Mouse (Mus musculus) olfactory bulb, adult 2 months (tissue): ENCODE data around the gene Tnrc6c.

Experiments used
- CTCF ChIP-seq: fragments of 200-500 bp; IDR thresholded peaks from 2 replicates; pipeline ENCODE4 v1.5.1; 2012; ENCODE audit warnings: low read depth, mild to moderate bottlenecking, low read length, moderate library complexity; ENCODE audit not compliant: insufficient read depth
- POLR2A ChIP-seq: fragments of 200-500 bp; IDR thresholded peaks from 2 replicates; pipeline ENCODE4 v1.6.1; 2012; ENCODE audit warnings: mild to moderate bottlenecking, low read depth, low read length, moderate library complexity; ENCODE audit not compliant: insufficient read depth

GRCm38 (mm10) chr11:117729341-117729740, 75.3 kb downstream of the Tnrc6c start:
- no peak for TF ChIP-seq CTCF
- TF ChIP-seq POLR2A: no peak
